Mouse (Mus musculus) central nervous system, embryonic 14 days (tissue): Measurements from ENCODE around the gene Gm10521. TPM values are rescaled to one million over a fixed set of nuclear protein-coding genes. Genes with fewer than 3 reads are reported as not detected.

Experiments
- polyA plus RNA-seq: library from polyadenylated mRNA; depleted of rRNA; stranded (reverse); fragments of >200 nt; gene quantifications from 2 replicates; pipeline ENCODE4 v1.2.3, GENCODE M21; 2012; rRNA removed

The Gm10521 gene
- 0.06 TPM in 2 replicates for polyA plus RNA-seq

DNA sequence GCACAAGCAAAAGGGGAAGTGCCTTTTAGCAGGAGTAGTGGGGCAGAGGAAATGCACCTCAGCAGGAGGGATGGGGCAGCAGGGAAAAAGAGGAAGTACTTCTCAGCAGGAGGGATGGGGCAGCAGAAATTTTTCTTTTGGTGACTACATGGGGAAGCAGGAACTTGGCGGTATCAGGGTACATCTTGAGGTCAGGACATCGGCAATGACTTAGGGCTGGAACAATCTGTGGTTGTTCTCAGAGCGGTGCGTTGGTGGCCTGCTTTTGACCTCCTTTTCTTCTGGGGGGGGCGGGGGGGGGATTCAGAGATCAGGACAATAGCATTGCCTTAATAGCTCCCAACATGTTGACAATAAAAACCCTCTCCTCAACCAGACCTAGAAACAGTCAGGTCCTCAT is at the start of gene Gm10521:
TSS of gene Gm10521 (plus strand) at position 301 of the 400 bp plus-strand sequence.

DNA sequence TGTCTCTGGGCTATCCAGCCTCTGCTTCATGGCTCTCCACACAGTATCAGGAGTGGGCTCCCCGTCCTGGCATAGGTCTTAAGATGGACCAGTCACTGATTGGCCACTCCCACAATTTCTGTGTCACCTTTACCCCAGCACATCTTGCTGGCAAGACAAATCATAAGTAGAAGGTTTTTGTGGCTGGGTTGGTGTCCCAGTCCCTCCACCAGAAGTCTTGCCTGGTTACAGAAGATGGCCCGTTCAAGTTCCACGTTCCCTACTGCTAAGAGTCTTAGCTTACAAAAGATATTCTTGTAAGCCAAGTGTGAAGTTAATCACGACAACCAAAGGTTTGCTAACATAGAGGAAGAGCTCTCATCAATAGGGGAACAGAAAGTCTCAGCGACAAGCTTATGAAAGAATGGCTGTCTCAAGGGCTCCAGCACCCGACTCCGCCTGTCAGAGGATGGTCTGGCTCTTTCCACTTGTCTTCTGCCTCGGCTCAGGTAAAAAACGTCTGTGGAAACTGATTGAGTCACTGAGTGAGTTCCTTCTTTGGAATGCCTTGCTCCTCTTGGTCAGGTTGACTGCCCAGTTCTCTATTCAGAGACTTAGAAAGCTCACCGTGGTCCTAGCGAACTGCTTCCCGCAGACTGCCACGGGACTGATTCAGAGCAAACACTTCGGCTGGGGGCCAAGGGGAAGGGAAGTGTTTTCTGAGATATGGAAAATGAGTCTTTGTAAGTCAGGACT is 22.0 kb downstream of the Gm10521 start, which contains the start of gene Slamf6:
TSS of gene Slamf6 (plus strand) at position 211 of the 735 bp plus-strand sequence.

Other genes with a start within 250 kb of the Gm10521 start
- 0.07 and 0.19 TPM in 2 replicates for gene Slamf7, start 242.6 kb upstream of the Gm10521 start, polyA plus RNA-seq
- gene Cd48, start 213.7 kb upstream of the Gm10521 start, polyA plus RNA-seq: 0.90 and 1.3 TPM in 2 replicates
- gene Slamf1, start 128.5 kb upstream of the Gm10521 start, polyA plus RNA-seq: 0.10 and 0.20 TPM in 2 replicates
- gene Cd84, start 56.0 kb upstream of the Gm10521 start, polyA plus RNA-seq: 1.0 and 1.4 TPM in 2 replicates
- 0.11 and 0.12 TPM in 2 replicates for gene Slamf6, start 21.9 kb downstream of the Gm10521 start, polyA plus RNA-seq
- 72.0 and 73.5 TPM in 2 replicates for gene Vangl2, start 132.8 kb downstream of the Gm10521 start, polyA plus RNA-seq
- gene Nhlh1, start 161.9 kb downstream of the Gm10521 start, polyA plus RNA-seq: 18.0 and 23.1 TPM in 2 replicates
- 140 and 160 TPM in 2 replicates for gene Copa, start 186.9 kb downstream of the Gm10521 start, polyA plus RNA-seq
- 130 and 138 TPM in 2 replicates for gene Ncstn, start 187.1 kb downstream of the Gm10521 start, polyA plus RNA-seq
- 97.5 and 107 TPM in 2 replicates for gene Pex19, start 231.1 kb downstream of the Gm10521 start, polyA plus RNA-seq